Mouse (Mus musculus): Measurements from ENCODE around the gene Mrps30.

The Mrps30 gene

GRCm38 (mm10) chr13:118386511-118387447, at the start of gene Mrps30, which contains the start of gene B430218F22Rik:
Gene Mrps30 (minus strand): TSS chr13:118387252.
Gene B430218F22Rik (plus strand): TSS chr13:118386630.
- in situ Hi-C loops (cut with MboI, MseI) = loop anchor here (10.0 to 25.0 kb wide), 2 partner anchors 1078 to 1174 kb away; partner anchors contain the start of genes 4833420G17Rik, Emb and Gm17509

- in situ Hi-C loops (cut with MboI, MseI) = loop anchor here (25.0 kb wide), 1 partner anchor 1191 kb away; the partner anchor contains the start of gene Ccl28
These were observed 33.8 kb upstream of the Mrps30 start for GRCm38 (mm10) chr13:118420847-118421246.

GRCm38 (mm10) chr13:118420408-118420807, 33.4 kb upstream of the Mrps30 start:
- in situ Hi-C loops (cut with MboI, MseI) = loop anchor here (25.0 kb wide), 1 partner anchor 1192 kb away; the partner anchor contains the start of gene Ccl28

- in situ Hi-C loops (cut with MboI, MseI) = loop anchor here (25.0 kb wide), 1 partner anchor 1194 kb away; the partner anchor contains the start of gene Ccl28
These were observed 31.1 kb upstream of the Mrps30 start for GRCm38 (mm10) chr13:118418163-118418562.

- in situ Hi-C loops (cut with MboI, MseI) = loop anchor here (25.0 kb wide), 1 partner anchor 1201 kb away; the partner anchor contains the start of gene Ccl28
These were observed 24.4 kb upstream of the Mrps30 start for GRCm38 (mm10) chr13:118411297-118411992.

GRCm38 (mm10) chr13:118403544-118403943, 16.5 kb upstream of the Mrps30 start:
- in situ Hi-C loops (cut with MboI, MseI) = loop anchor here (5.0 to 25.0 kb wide), 3 partner anchors 191 to 1209 kb away; partner anchors contain the start of gene Ccl28

- in situ Hi-C loops (cut with MboI, MseI) = loop anchor here (5.0 to 25.0 kb wide), 3 partner anchors 194 to 1212 kb away; partner anchors contain the start of gene Ccl28
These were observed 13.3 kb upstream of the Mrps30 start for GRCm38 (mm10) chr13:118400340-118400739.

GRCm38 (mm10) chr13:118395803-118396202, 8.8 kb upstream of the Mrps30 start:
- in situ Hi-C loops (cut with MboI, MseI) = loop anchor here (25.0 kb wide), 1 partner anchor 1184 kb away; the partner anchor contains the start of genes Emb and Gm17509

GRCm38 (mm10) chr13:118387448-118387801, 373 bp upstream of the Mrps30 start:
- in situ Hi-C loops (cut with MboI, MseI) = loop anchor here (10.0 to 25.0 kb wide), 2 partner anchors 1077 to 1175 kb away; partner anchors contain the start of genes 4833420G17Rik, Emb and Gm17509

GRCm38 (mm10) chr13:118380381-118380780, 6.7 kb downstream of the Mrps30 start:
- in situ Hi-C loops (cut with MboI, MseI) = loop anchor here (10.0 to 25.0 kb wide), 2 partner anchors 1084 to 1168 kb away; partner anchors contain the start of genes 4833420G17Rik, Emb and Gm17509

GRCm38 (mm10) chr13:118379155-118379554, 7.9 kb downstream of the Mrps30 start:
- in situ Hi-C loops (cut with MboI, MseI) = loop anchor here (25.0 kb wide), 1 partner anchor 1167 kb away; the partner anchor contains the start of genes Emb and Gm17509

GRCm38 (mm10) chr13:118372871-118373270, 14.2 kb downstream of the Mrps30 start:
- in situ Hi-C loops (cut with MboI, MseI) = no loop called here

- in situ Hi-C loops (cut with MboI, MseI) = no loop called here
These were observed 21.3 kb downstream of the Mrps30 start for GRCm38 (mm10) chr13:118365774-118366173.

- in situ Hi-C loops (cut with MboI, MseI) = no loop called here
These were observed 23.7 kb downstream of the Mrps30 start for GRCm38 (mm10) chr13:118363342-118363741.

GRCm38 (mm10) chr13:118350870-118351269, 36.2 kb downstream of the Mrps30 start:
- in situ Hi-C loops (cut with MboI, MseI) = loop anchor here (10.0 kb wide), 2 partner anchors 1026 to 1266 kb away; no protein-coding TSS in a partner anchor

- in situ Hi-C loops (cut with MboI, MseI) = loop anchor here (10.0 kb wide), 2 partner anchors 1025 to 1265 kb away; no protein-coding TSS in a partner anchor
These were observed 36.8 kb downstream of the Mrps30 start for GRCm38 (mm10) chr13:118350257-118350656.
